In genomic region chr3:108050493-108050892, GRCm38 (mm10) we compare ENCODE assay signal across 29 mouse cellular contexts. TPM values are rescaled to one million over a fixed set of nuclear protein-coding genes. Genes with fewer than 3 reads are reported as not detected.
"Had no signal": no experiment of that assay in that cellular context is flagged by ENCODE, and none has a peak within 500 bp of the region (broad histone marks: within the 10 kb centered on the region; RNA-seq: fewer than 3 reads in every experiment).

No protein-coding gene starts in this region.

- ATAC-seq: hindbrain, embryonic 16.5 days; inflammation-experienced regulatory T-cells, adult 6 months; intestine, embryonic 15.5 days; intestine, postnatal 0 days; liver, embryonic 12.5 days had no signal

- DNase-seq: gastrocnemius, postnatal 14 days; gastrocnemius, postnatal 36 days; heart, adult 18-20 months; heart, postnatal 10 days; heart, postnatal 4 days; kidney, adult 18-20 months; kidney, adult 8-10 months; kidney, postnatal 10 days; kidney, postnatal 25 days; kidney, postnatal 4 days; left cerebral cortex, postnatal 4 days had no signal

- H3K27ac ChIP-seq: heart, embryonic 10.5 days; hindbrain, embryonic 10.5 days; hindbrain, embryonic 12.5 days; hindbrain, embryonic 14.5 days; intestine, embryonic 15.5 days; layer of hippocampus, adult 2 months; left cerebral cortex, adult 2 months; limb, embryonic 13.5 days; limb, embryonic 15.5 days; liver, embryonic 12.5 days had no signal

- H3K4me3 ChIP-seq: heart, embryonic 10.5 days; heart, embryonic 12.5 days; hindbrain, embryonic 10.5 days; hindbrain, embryonic 12.5 days; intestine, embryonic 15.5 days; layer of hippocampus, adult 2 months; left cerebral cortex, adult 2 months; limb, embryonic 13.5 days; limb, embryonic 15.5 days; liver, embryonic 12.5 days had no signal

- H3K4me1 ChIP-seq: heart, embryonic 10.5 days; heart, embryonic 12.5 days; hindbrain, embryonic 10.5 days; hindbrain, embryonic 12.5 days; intestine, embryonic 15.5 days; limb, embryonic 13.5 days; limb, embryonic 15.5 days had no signal

RNA-seq across cellular contexts. Expression of gene Gnat2, which starts 42.1 kb away (rescaled TPM):
- total RNA-seq: heart, postnatal 25 days; layer of hippocampus, adult 2 months; layer of hippocampus, postnatal 10 days; layer of hippocampus, postnatal 25 days; left cerebral cortex, adult 2 months; left cerebral cortex, postnatal 14 days had no signal
- polyA plus RNA-seq: inflammation-experienced regulatory T-cells, adult 6 months had no signal
